Mouse (Mus musculus): ENCODE results near the gene Utrn.

Gene Utrn

GRCm38 (mm10) chr10:12593071-12593470, 276.1 kb downstream of the Utrn start:
- no peak for DNase-seq (ENCODE audit: low read depth, low spot score)

DNA sequence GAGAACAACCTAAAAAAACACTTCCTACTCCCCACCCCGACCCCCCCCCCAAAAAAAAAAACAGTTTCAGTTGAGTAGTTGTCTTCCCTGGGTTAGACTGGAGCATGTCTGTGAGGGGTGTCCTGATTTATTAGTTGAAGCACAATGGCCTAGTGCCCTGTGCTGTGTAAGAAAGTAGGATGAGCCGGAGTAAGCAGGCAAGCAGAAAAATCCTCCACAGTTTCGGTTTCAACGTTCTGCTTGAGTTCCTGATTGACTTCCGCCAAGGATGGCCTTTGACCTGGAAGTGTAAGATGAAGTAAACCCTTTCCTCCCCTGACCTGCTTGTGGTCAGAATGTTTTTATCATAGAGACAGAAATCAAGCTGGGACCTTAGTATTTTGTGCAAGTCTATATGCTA, 277.2 kb downstream of the Utrn start:
- DNase-seq (ENCODE audit: low read depth, low spot score), result no peak

GRCm38 (mm10) chr10:12588051-12588450, 281.1 kb downstream of the Utrn start:
- no peak for DNase-seq (ENCODE audit: low read depth, low spot score)

GRCm38 (mm10) chr10:12587318-12587717, 281.8 kb downstream of the Utrn start:
- no peak for DNase-seq (ENCODE audit: low read depth, low spot score)

- DNase-seq (ENCODE audit: low read depth, low spot score), result no peak
Observed at GRCm38 (mm10) chr10:12586825-12587224, 282.3 kb downstream of the Utrn start.

GRCm38 (mm10) chr10:12586200-12586599, 283.0 kb downstream of the Utrn start:
- DNase-seq (ENCODE audit: low read depth, low spot score), result no peak

DNA sequence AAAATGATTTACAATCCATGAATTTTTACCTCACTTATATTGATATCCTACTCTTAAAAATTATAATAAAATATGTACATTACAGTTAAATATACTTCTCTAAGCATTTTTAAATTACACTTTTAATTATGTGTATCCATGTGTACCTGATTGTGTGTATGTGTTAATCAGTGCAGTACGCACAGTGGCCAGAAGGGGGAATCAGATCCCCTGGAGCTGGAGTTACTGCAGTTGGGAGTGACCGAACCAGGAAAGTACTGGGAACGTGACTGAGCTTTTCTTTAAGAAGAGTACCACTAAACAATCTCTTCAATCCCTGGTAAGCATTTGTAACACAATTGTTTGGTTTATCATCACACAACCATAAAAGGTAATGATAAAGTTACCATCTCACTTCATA, 285.7 kb downstream of the Utrn start:
- DNase-seq (ENCODE audit: low read depth, low spot score), result peak; percentile 22

DNA sequence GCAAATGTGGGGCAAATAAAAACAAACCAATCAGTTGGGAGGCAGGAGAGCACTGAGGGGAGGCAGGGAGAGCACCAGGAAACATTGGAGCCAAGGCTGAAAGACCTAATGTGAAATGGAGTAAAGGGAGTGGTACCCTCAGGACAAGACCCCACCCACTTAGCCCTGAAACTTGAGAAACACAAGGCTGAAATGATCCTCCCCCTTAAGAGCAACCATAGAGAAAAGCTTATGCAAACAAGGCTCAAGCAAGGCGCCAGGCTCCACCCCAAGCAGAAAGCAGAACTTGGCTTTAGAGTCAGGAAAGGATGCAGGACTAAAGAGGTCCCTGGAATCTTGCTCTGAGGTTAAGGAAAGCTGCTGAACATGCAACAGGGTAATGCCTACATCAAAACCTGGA, 290.1 kb downstream of the Utrn start:
- no peak for DNase-seq (ENCODE audit: low read depth, low spot score)

GRCm38 (mm10) chr10:12575849-12576435, 293.2 kb downstream of the Utrn start:
- no peak for DNase-seq (ENCODE audit: low read depth, low spot score)

- no peak for DNase-seq (ENCODE audit: low read depth, low spot score)
Observed at GRCm38 (mm10) chr10:12574760-12575159, 294.4 kb downstream of the Utrn start.

DNA sequence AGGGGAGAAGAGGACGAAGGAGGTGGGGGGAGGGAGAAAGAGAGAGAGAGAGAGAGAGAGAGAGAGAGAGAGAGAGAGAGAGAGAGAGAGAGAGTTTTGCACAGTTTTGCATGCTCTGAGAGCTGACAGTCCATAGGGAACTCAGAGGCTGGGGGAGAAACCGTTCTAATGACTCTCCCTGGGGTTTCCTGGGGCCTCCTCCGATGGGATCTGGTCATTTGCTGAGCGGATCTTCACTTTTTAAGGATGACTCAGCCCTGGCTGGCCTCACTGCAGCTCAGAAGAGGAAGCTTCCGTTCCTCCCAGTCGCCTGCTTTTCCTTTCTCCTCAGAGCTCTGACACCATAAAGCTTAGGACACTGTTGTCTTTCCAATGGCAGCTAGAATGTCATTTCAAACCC, 295.6 kb downstream of the Utrn start:
- DNase-seq (ENCODE audit: low read depth, low spot score), result no peak

DNA sequence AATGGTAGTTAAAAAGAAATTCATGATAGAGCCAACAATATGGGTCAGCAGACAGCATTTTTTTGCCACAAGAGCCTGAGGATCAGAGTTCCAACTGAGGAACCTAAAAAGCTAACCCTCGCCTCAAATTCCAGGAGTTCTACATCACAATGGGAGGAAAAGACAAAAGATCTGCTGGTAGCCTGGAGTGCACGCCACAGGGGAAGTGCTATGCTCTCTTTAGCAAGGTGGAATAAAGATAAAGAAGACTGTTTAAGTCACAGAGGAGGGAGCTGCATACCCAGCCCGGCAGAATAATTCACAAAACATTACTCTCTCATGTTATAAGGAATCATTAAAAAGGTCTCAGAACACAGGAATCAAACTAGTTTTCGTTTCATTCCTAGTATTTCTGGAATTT, 296.4 kb downstream of the Utrn start:
- no peak for DNase-seq (ENCODE audit: low read depth, low spot score)

GRCm38 (mm10) chr10:12564425-12564824, 304.7 kb downstream of the Utrn start:
- DNase-seq (ENCODE audit: low read depth, low spot score), result no peak

DNA sequence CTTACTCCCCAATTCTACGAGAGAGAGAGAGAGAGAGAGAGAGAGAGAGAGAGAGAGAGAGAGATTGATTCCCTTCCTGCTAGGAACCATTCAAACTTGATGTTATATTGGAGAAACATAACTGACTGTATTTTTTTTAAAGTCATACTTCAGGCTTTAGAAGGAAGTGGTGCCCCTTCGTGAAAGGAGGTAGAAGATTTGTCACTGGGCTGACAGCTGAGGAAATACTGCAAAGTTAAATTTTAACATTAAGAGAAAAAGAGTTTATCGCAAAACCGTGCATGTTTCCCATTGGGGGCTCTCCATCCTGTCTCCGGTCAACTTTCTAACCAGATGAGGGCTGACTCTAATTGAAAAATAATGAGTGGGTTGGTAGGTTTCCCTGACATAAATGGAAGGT, 310.4 kb downstream of the Utrn start:
- DNase-seq (ENCODE audit: low read depth, low spot score), result no peak

DNA sequence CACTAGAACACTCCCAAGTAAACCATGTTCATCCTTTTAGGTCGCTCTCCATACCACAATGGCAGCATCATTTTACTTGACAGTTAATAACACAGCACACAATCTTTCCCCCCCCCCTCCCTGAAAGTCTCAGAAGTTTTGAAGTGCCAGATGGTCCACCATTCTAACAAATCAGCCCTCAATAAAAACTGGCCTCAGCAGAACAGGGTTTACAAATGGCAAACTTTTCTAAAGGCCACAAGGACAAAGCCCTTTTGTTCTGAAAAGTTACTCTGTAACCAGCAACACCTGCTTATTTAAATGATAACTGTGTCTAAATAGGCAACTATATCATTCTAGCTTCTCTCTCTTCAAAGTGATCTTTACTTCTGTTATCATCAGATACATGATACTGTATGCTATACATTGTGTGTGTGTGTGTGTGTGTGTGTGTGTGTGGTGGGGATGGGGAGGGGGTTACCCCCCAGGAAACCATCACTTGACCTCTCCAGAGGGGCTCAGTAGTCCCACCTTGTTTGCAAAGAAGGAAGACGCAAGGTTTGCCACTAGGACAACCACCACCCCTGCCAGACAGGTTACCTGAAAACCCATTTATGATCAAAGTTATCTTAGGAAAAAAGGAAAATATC, 315.0 kb downstream of the Utrn start:
- DNase-seq (ENCODE audit: low read depth, low spot score), result no peak

DNA sequence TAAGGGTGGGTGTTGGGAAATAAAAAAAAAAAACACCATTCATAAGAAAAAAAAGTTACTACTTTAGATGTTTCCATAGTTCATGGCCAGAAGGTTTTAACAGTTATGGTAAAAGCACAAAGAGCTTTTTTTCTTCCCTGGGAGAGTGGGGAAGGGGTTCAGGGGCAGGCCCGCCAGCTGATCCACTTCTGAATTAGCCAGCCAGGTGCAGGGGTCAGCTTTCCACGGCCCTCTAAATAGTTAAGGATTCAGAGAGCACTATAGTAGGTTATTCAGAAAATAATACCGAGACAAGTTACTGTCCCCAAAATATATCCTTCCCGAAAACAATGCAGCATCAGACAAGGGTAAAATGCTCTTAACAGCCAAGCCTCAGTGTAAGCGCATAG, 316.3 kb downstream of the Utrn start:
- DNase-seq (ENCODE audit: low read depth, low spot score), result no peak

DNA sequence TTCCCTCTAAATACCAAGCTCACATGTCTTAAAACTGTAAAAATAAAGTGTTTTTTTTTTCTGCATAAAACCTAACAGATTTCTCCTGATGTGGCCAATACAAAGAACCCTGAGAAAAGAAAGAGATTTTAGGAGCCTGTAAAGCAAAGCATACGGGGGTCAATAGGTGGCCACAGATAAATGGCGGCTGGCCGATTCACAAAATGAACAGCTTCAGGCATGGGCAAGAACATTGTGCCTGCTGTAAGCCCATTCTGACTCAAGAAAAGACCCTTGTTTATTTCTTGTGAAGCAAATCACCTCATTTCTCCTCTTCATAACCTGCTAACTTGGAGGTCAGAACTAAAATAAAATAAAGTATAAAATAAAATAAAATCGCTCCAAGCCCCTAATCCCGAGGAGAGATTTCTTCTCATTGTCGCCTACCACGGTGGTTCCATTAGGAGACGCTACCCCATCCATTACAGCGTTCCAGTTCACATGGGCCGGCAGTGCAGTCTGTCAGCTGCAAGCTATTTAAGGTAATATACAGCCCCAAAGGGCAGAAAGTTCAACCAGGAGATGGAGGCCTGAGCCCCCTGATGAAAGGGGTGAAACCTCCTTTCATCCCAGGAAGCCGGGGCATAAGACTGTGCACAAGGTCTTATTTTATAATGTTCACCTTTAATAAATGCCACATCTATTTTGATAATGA, 316.8 kb downstream of the Utrn start:
- DNase-seq (ENCODE audit: low read depth, low spot score), result no peak

DNA sequence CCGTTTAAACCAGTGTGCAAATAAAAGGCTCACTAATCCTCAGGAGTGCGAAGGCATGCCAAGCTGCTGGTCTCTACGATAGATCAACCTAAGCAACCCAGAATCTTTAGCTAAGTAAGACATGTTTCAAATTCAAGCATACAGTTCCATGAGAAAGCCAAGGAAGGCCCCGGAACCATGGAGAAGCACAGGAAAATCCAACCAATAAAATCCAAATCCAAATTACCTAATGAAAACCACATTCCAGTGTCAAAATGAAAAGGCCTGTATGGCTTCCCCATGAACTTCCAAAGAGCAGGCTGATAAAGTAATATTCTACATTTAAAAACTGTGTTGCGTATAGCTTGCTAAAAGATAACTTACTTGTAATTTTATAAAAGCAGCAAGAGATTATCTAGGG, 317.4 kb downstream of the Utrn start:
- DNase-seq (ENCODE audit: low read depth, low spot score), result no peak

DNA sequence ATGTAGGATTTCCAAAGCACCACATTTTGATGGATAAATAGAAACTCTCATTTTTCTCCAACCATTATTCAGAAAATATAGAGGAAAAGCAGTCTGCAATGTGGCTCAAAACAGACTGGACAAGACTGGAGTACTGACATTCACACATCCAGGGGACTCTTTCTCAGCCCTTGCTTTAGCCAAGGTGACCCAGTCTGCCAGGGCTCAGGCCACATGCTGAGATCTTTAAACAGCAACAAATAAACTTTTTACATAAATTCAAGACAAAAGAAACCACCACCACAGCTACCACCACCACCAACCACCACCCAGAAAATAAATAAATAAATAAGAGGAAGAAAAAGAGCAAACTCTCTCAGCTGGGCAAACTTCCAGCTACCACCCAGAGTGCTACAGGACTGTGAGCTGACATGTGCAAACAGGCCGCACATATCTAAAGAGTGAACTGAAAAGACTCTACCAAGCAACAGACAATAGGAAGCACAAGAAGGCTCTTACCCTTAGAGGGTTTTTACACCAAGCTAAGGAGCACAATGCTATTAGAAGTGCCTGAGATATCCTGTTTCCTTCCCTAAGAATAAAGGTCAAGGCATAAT, 319.1 kb downstream of the Utrn start:
- DNase-seq (ENCODE audit: low read depth, low spot score), result no peak

- DNase-seq (ENCODE audit: low read depth, low spot score), result no peak
Observed at GRCm38 (mm10) chr10:12549261-12549660, 319.9 kb downstream of the Utrn start.

- peak; percentile 5 for DNase-seq (ENCODE audit: low read depth, low spot score)
Observed at GRCm38 (mm10) chr10:12548616-12549084, 320.5 kb downstream of the Utrn start.

GRCm38 (mm10) chr10:12547037-12547625, 322.0 kb downstream of the Utrn start:
- DNase-seq (ENCODE audit: low read depth, low spot score), result no peak
